Mouse (Mus musculus): ENCODE measurements around the gene Pianp.

DNA sequence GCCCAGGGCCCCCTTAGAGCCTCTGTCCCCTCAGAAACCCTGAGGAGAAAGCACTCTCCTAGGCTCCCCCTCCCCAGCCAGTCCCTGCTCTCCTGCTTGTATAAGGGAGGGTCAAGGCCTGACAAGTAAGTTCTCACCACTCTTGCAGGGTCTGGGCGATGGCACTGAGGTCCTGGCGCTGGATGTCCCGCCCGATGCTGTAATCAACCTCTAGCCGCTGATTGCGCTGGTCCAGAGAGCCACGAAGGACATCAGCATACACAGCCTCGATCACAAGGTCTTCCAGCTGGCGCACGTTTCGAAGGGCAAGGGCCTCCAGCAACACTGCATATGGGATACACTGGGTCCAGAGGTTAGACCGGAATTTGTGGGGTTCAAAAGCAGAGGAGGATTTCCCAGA, 35.5 kb upstream of the Pianp start:
- TF ChIP-seq CTCF (IDR thresholded peaks at IDR 0.05; ENCODE audit: low read depth) (no peak), EP300 (IDR thresholded peaks at IDR 0.05; ENCODE audit: low read depth) (no peak)

Data from liver, embryonic 14.5 days (tissue).